Mouse (Mus musculus): ENCODE results near the gene Lrcol1.

DNA sequence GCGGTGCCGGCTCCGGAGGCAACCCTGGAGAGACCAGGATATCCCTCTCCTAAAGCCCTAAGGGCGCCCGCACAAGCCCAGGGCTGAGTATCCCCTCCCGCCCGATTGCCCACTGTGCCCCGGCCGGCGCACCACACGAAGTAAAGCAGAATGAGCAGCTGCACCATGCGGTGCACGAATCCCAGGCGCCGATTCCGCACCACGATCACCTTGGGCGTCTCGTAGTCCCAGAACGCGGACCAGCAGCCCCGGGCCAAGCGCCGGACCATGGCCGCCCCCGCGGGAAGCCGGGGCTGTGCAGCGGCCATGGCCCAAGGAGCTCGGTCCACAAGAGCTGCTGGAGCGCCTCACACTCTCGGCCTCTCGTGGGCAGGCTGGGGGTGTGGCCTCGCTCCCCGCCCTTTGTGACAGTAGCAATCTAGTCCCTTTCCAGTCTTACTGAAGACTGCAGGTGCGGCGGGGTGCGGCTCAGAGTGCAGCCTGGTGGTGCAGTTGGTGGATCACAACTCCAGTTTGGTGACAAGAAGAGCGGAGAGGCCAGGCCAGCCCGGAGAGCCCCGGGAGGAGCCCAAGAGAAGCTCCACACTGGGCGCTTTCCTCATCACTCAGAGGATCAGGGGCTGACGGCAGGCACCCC, 1.8 kb upstream of the Lrcol1 start, which contains the start of gene P2rx2:
- no peak for TF ChIP-seq EP300 (IDR thresholded peaks at IDR 0.05; ENCODE audit: low read depth)
- TF ChIP-seq CTCF (IDR thresholded peaks at IDR 0.05; ENCODE audit: low read depth), result no peak
